In the genomic region with DNA sequence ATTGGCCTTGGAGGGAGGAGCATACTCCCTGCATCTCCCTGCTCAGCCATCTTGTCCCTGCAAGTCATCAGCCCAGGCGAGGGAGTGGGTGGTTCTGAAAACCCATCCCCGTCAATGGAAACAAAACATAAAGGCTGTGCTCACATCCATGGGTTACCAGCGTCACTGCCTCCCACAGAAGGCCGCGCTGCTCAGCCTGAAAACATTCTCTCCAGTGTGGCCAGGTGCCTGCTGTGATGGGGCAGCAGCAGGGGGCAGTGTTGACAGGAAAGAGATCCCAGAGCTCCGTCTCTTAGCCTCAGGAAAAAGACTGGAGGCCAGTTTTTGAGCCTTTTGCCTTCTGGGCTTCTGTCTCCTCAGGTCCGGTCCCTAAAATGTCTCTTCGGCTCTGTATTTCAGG, we compare ENCODE assay signal across 8 mouse cellular contexts.
A peak's percentile ranks its signal among the peaks of the same experiment; 100 is the strongest.
DNase-seq lines count a peak whose midpoint lies in the region; ATAC-seq lines count a peak whose summit lies in the region.

No protein-coding gene starts in this region.

- no peak overlapping the region for H3K4me3 ChIP-seq in embryonic facial prominence, embryonic 15.5 days (replicated peaks)
- H3K4me3 ChIP-seq in heart, embryonic 11.5 days (ENCODE audit: low read depth, low read length) = no peak overlapping the region
- no peak overlapping the region for H3K4me3 ChIP-seq in kidney, embryonic 15.5 days (replicated peaks)
- H3K4me3 ChIP-seq in limb, embryonic 15.5 days = no peak overlapping the region
- no peak overlapping the region for H3K4me3 ChIP-seq in stomach, embryonic 15.5 days (replicated peaks)

- H3K27ac ChIP-seq in embryonic facial prominence, embryonic 15.5 days (replicated peaks) = 0 out of 2 replicates have a peak overlapping the region, but pooled peaks have one; percentile 34
- H3K27ac ChIP-seq in heart, embryonic 11.5 days (ENCODE audit: low read depth, low read length) = peak overlapping the region; percentile 80
- peak overlapping the region; percentile 97 for H3K27ac ChIP-seq in kidney, embryonic 15.5 days
- H3K27ac ChIP-seq in limb, embryonic 15.5 days = 0 out of 2 replicates have a peak overlapping the region, but pooled peaks have one; percentile 8
- peak overlapping the region; percentile 75 for H3K27ac ChIP-seq in stomach, embryonic 15.5 days

- H3K9me3 ChIP-seq in embryonic facial prominence, embryonic 15.5 days (replicated peaks) = no peaks in the 10 kb centered on the region
- H3K9me3 ChIP-seq in heart, embryonic 11.5 days (replicated peaks; ENCODE audit: control insufficient read depth, low read length) = no peaks in the 10 kb centered on the region
- no peaks in the 10 kb centered on the region for H3K9me3 ChIP-seq in kidney, embryonic 15.5 days (replicated peaks)
- H3K9me3 ChIP-seq in limb, embryonic 15.5 days = no peaks in the 10 kb centered on the region
- H3K9me3 ChIP-seq in stomach, embryonic 15.5 days = no peaks in the 10 kb centered on the region

- H3K36me3 ChIP-seq in embryonic facial prominence, embryonic 15.5 days = no peaks in the 10 kb centered on the region
- H3K36me3 ChIP-seq in heart, embryonic 11.5 days (ENCODE audit: control insufficient read depth, insufficient read depth, low read length) = no peaks in the 10 kb centered on the region
- H3K36me3 ChIP-seq in kidney, embryonic 15.5 days = no peaks in the 10 kb centered on the region
- H3K36me3 ChIP-seq in limb, embryonic 15.5 days = no peaks in the 10 kb centered on the region
- H3K36me3 ChIP-seq in stomach, embryonic 15.5 days = no peaks in the 10 kb centered on the region

- no peak overlapping the region for H3K9ac ChIP-seq in embryonic facial prominence, embryonic 15.5 days
- peak overlapping the region; percentile 54; the same call in 1 of the 2 replicates for H3K9ac ChIP-seq in heart, embryonic 11.5 days (ENCODE audit: low read depth, low read length)
- H3K9ac ChIP-seq in kidney, embryonic 15.5 days = 0 out of 2 replicates have a peak overlapping the region, but pooled peaks have one; percentile 19
- H3K9ac ChIP-seq in limb, embryonic 15.5 days = no peak overlapping the region
- H3K9ac ChIP-seq in stomach, embryonic 15.5 days = no peak overlapping the region

- H3K27me3 ChIP-seq in embryonic facial prominence, embryonic 15.5 days = no peaks in the 10 kb centered on the region
- no peaks in the 10 kb centered on the region for H3K27me3 ChIP-seq in heart, embryonic 11.5 days (ENCODE audit: control insufficient read depth, insufficient read depth, low read length)
- H3K27me3 ChIP-seq in kidney, embryonic 15.5 days = no peaks in the 10 kb centered on the region
- H3K27me3 ChIP-seq in limb, embryonic 15.5 days = no peaks in the 10 kb centered on the region
- H3K27me3 ChIP-seq in stomach, embryonic 15.5 days (replicated peaks) = no peaks in the 10 kb centered on the region

- WGBS in embryonic facial prominence, embryonic 15.5 days = 35% methylated on average over 8 of the region's 8 CpGs
- 22% methylated on average over 8 of the region's 8 CpGs for WGBS in heart, embryonic 11.5 days (ENCODE audit: insufficient replicate concordance)
- WGBS in kidney, embryonic 15.5 days = 29% methylated on average over 8 of the region's 8 CpGs
- WGBS in limb, embryonic 15.5 days = 39% methylated on average over 8 of the region's 8 CpGs
- 40% methylated on average over 8 of the region's 8 CpGs for WGBS in stomach, embryonic 15.5 days

- no peak for ATAC-seq in embryonic facial prominence, embryonic 15.5 days (ENCODE audit: insufficient number of reproducible peaks, low FRiP score, low TSS enrichment, low read depth)
- 0 out of 2 replicates have a peak, but pooled peaks have one; percentile 47 for ATAC-seq in heart, embryonic 11.5 days (replicated peaks; ENCODE audit: insufficient number of reproducible peaks, low FRiP score, low TSS enrichment)
- ATAC-seq in kidney, embryonic 15.5 days (replicated peaks; ENCODE audit: low FRiP score) = peak; percentile 30; the same call in 1 of the 2 replicates
- no peak for ATAC-seq in limb, embryonic 15.5 days (ENCODE audit: insufficient number of reproducible peaks, low FRiP score, low TSS enrichment, low read depth)
- ATAC-seq in stomach, embryonic 15.5 days (ENCODE audit: insufficient read depth, low FRiP score, low read depth) = no peak

- H3K4me1 ChIP-seq in embryonic facial prominence, embryonic 15.5 days = peaks cover 92% of the 10 kb centered on the region
- H3K4me1 ChIP-seq in heart, embryonic 11.5 days (ENCODE audit: control insufficient read depth, insufficient read depth, low read length) = peaks cover 96% of the 10 kb centered on the region
- H3K4me1 ChIP-seq in kidney, embryonic 15.5 days = peaks cover 96% of the 10 kb centered on the region
- peaks cover 89% of the 10 kb centered on the region for H3K4me1 ChIP-seq in limb, embryonic 15.5 days
- H3K4me1 ChIP-seq in stomach, embryonic 15.5 days = peaks cover 75% of the 10 kb centered on the region

- no peak overlapping the region for H3K4me2 ChIP-seq in embryonic facial prominence, embryonic 15.5 days (replicated peaks)
- H3K4me2 ChIP-seq in heart, embryonic 11.5 days = no peak overlapping the region
- no peak overlapping the region for H3K4me2 ChIP-seq in kidney, embryonic 15.5 days
- no peak overlapping the region for H3K4me2 ChIP-seq in limb, embryonic 15.5 days
- no peak overlapping the region for H3K4me2 ChIP-seq in stomach, embryonic 15.5 days

- peak; percentile 56 for DNase-seq in ovary, adult 18-20 months (ENCODE audit: low spot score)
- DNase-seq in ovary, postnatal 10 days (ENCODE audit: low spot score) = no peak
- peak; percentile 75 for DNase-seq in naive thymus-derived CD4-positive, alpha-beta T cell, adult 2 months (ENCODE audit: low read depth)

Comparison
In these comparisons a context has a peak if more than half of its experiments do, and no peak if none do; other contexts are left out.
1. ATAC-seq: peak in heart, embryonic 11.5 days (single experiment) and kidney, embryonic 15.5 days (single experiment); none in embryonic facial prominence, embryonic 15.5 days (single experiment), limb, embryonic 15.5 days (single experiment) and stomach, embryonic 15.5 days (single experiment).
2. H3K27ac ChIP-seq: peak in every context shown above with its lines; median percentile 97 in kidney, embryonic 15.5 days; 80 in heart, embryonic 11.5 days; 75 in stomach, embryonic 15.5 days; 34 in embryonic facial prominence, embryonic 15.5 days; 8 in limb, embryonic 15.5 days.
3. H3K9ac ChIP-seq: peak in heart, embryonic 11.5 days (single experiment) and kidney, embryonic 15.5 days (single experiment); none in embryonic facial prominence, embryonic 15.5 days (single experiment), limb, embryonic 15.5 days (single experiment) and stomach, embryonic 15.5 days (single experiment).